Mouse (Mus musculus) midbrain, postnatal 0 days (tissue): ENCODE results near the gene Map3k11. TPM values are rescaled to one million over a fixed set of nuclear protein-coding genes. Genes with fewer than 3 reads are reported as not detected.

Experiments used
- ATAC-seq: fragments of 200-750 bp; cut with Nextera tagmentation; 2 replicates; pipeline ENCODE4 v1.8.0; 2017; ENCODE audit warnings: moderate number of reproducible peaks, mild to moderate bottlenecking, moderate TSS enrichment, moderate library complexity; ENCODE audit not compliant: low FRiP score
- DNase-seq: peaks from one replicate; pipeline ENCODE4 v3.0.0-alpha.2; 2015; ENCODE audit warnings: low spot score
- H3K27ac ChIP-seq: fragments of 300-500 bp; sonication (generic); 2 replicates; pipeline ENCODE4 v1.5.1; 2014; ENCODE audit warnings: low read depth, mild to moderate bottlenecking, low read length, mixed read lengths
- H3K27me3 ChIP-seq: fragments of 300-500 bp; sonication (generic); 2 replicates; pipeline ENCODE4 v1.6.1; 2014; ENCODE audit warnings: low read length, control low read depth, mixed read lengths; ENCODE audit not compliant: insufficient read depth
- H3K36me3 ChIP-seq: fragments of 300-500 bp; sonication (generic); 2 replicates; pipeline ENCODE4 v1.6.1; 2014; ENCODE audit warnings: low read length, control low read depth, mixed read lengths; ENCODE audit not compliant: insufficient read depth
- H3K4me1 ChIP-seq: fragments of 300-500 bp; sonication (generic); 2 replicates; pipeline ENCODE4 v1.6.1; 2014; ENCODE audit warnings: mild to moderate bottlenecking, control low read depth, antibody characterized with exemption, low read length, mixed read lengths; ENCODE audit not compliant: insufficient read depth
- H3K4me2 ChIP-seq: fragments of 300-500 bp; sonication (generic); 2 replicates; pipeline ENCODE4 v1.6.1; 2014; ENCODE audit warnings: low read depth, mild to moderate bottlenecking, low read length, mixed read lengths; ENCODE audit not compliant: poor library complexity, severe bottlenecking
- H3K4me3 ChIP-seq: fragments of 300-500 bp; sonication (generic); 2 replicates; pipeline ENCODE4 v1.5.1; 2014; ENCODE audit warnings: low read depth, mild to moderate bottlenecking, low read length, moderate library complexity
- H3K9ac ChIP-seq: fragments of 300-500 bp; sonication (generic); replicated peaks from 2 replicates; pipeline ENCODE4 v1.6.1; 2014; ENCODE audit warnings: mild to moderate bottlenecking, low read length, moderate library complexity, mixed read lengths; ENCODE audit not compliant: poor library complexity, severe bottlenecking
- H3K9me3 ChIP-seq: fragments of 300-500 bp; sonication (generic); 2 replicates; pipeline ENCODE4 v1.6.1; 2016; ENCODE audit warnings: low read length, control low read depth
- CTCF ChIP-seq: IDR thresholded peaks from 2 replicates; pipeline ENCODE4 v1.5.1; 2016; ENCODE audit warnings: antibody characterized with exemption, mild to moderate bottlenecking
- WGBS: fragments of 180-500 bp; shearing (Covaris S2); extraction: QIAGEN DNeasy Blood & Tissue Kit; methylation state at CpG from one replicate; pipeline ENCODE4 v1.1.7; 2014; 5-methylcytosine and 5-hydroxymethylcytosine counted together
- polyA plus RNA-seq: library from polyadenylated mRNA; unstranded; fragments of >200 nt; fragmentation: Nextera tagmentation; extraction: Ambion mirVana; gene quantifications from 2 replicates; pipeline ENCODE4 v1.2.1, GENCODE M21; 2015
- total RNA-seq: library from RNA; depleted of rRNA; stranded (reverse); fragments of >200 nt; gene quantifications from 2 replicates; pipeline ENCODE4 v1.2.3, GENCODE M21; 2014; rRNA removed

The Map3k11 gene
- 18.3 and 24.0 TPM in 2 replicates for total RNA-seq
- 9.6 and 10.6 TPM in 2 replicates for polyA plus RNA-seq

DNA sequence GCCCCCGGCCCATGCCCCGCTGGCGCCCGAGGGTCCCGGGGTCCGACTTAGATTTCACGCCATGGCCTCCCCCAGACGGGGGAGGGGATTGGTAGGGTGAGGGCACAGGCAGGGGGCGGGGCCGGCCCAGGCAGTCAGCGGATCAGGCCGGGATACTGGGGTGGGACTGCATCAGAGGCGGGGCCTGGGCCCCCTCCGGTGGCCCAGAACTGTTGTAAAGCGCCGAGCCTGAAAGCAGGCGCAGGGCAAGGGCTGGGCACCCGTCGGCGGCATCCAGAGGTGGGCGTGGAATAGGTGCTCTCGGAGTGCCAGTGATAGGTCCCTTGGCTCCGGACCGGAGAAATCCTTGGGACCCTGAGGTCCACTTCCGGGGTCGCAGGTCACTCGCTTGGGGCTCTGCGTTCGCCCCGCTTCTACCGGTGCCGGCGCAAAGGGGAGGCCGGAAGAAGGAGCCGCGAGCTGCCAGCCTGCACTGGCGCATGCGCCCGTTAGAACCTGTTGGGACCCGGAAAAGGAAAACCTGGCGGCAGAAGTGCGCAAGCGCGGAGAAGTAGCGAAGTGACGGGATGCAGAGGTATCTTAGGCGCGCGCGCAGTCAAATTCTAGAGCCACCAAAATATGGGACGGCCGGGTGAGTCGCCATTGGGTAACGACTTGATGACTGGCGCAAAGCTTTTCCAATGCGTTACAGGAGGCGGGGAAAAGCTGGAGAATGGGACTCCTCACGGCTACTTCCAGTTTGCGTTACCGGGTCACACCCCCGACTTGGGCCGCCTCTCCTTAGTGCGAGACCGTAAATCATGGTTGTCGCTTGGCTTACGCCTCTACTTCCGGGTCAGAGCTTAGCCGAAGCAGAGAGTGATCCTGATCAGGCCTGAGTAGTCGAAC is at the start of gene Map3k11, which contains the start of gene Pcnx3:
Gene Map3k11 (plus strand): TSS at position 543 of the 888 bp plus-strand sequence.
Gene Pcnx3 (minus strand): TSS at position 709 of the 888 bp plus-strand sequence.
- Histone ChIP-seq H3K27me3 (no peaks in the 10 kb centered on the region), H3K4me1 (peaks cover 16% of the 10 kb centered on the region), H3K4me3 (peak within 1 kb of the TSS; percentile 92), H3K4me2 (peak within 1 kb of the TSS; percentile 100), H3K9ac (peak within 1 kb of the TSS; percentile 89), H3K36me3 (peaks cover 38% of the 10 kb centered on the region), H3K9me3 (no peaks in the 10 kb centered on the region), H3K27ac (peak within 1 kb of the TSS; percentile 76)
- TF ChIP-seq CTCF, result peak; percentile 57
- DNase-seq (peak; percentile 99), ATAC-seq (peak; percentile 94)
- under 1% methylated on average over 66 of the region's 69 CpGs for WGBS

DNA sequence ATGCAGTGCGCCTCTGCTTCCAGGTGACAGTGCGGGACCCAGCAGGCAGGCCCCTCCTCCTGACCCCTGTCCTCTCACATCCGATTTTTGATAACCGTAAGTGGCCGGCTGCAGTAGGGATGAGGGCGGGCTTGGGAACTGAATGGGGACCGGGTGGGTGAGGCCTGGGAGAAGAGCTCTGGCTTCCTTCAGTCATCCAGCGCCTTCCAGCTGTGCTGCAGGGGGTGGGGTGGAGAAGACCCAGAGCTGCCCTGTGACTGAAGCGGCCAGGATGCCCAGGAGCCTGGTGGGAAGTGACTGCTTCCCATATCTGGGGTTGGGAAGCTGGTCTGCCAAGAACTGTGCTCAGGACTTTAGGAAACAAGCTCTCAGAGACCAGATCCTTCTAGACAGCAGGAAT is 48.2 kb upstream of the Map3k11 start:
- H3K4me2 ChIP-seq, result no peak overlapping the region
- no peak for DNase-seq
- 0 out of 2 replicates have a peak overlapping the region, but pooled peaks have one; percentile 4 for H3K9ac ChIP-seq
- peaks cover 54% of the 10 kb centered on the region for H3K36me3 ChIP-seq
- H3K9me3 ChIP-seq, result no peaks in the 10 kb centered on the region
- WGBS, result 72% methylated on average over 9 of the region's 9 CpGs
- no peak overlapping the region for H3K4me3 ChIP-seq
- TF ChIP-seq CTCF, result no peak
- H3K27ac ChIP-seq, result no peak overlapping the region
- H3K27me3 ChIP-seq, result no peaks in the 10 kb centered on the region
- no peak for ATAC-seq
- H3K4me1 ChIP-seq, result peaks cover 9% of the 10 kb centered on the region

DNA sequence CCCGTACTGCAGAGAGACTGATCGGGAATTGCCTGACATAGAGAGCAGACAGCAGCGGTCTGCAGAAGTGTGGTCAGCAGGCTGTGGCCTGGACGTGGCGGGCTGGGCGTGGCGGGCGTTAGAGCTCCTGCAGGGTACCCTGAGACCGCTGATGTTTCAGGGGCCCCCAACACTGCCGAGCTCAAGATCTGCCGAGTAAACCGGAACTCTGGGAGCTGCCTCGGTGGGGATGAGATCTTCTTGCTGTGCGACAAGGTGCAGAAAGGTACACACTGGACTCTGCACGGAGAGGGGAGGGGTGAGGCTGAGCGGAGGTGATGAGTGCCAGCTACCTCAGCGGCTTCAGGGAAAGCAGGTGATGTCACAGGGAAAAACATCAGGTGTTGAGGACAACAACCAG is 47.5 kb upstream of the Map3k11 start:
- Histone ChIP-seq H3K27me3 (no peaks in the 10 kb centered on the region), H3K4me2 (no peak overlapping the region), H3K36me3 (peaks cover 60% of the 10 kb centered on the region), H3K9me3 (no peaks in the 10 kb centered on the region), H3K27ac (no peak overlapping the region), H3K9ac (no peak overlapping the region), H3K4me3 (no peak overlapping the region), H3K4me1 (peaks cover 9% of the 10 kb centered on the region)
- 94% methylated on average over 17 of the region's 17 CpGs for WGBS
- no peak for TF ChIP-seq CTCF
- DNase-seq (no peak), ATAC-seq (no peak)

DNA sequence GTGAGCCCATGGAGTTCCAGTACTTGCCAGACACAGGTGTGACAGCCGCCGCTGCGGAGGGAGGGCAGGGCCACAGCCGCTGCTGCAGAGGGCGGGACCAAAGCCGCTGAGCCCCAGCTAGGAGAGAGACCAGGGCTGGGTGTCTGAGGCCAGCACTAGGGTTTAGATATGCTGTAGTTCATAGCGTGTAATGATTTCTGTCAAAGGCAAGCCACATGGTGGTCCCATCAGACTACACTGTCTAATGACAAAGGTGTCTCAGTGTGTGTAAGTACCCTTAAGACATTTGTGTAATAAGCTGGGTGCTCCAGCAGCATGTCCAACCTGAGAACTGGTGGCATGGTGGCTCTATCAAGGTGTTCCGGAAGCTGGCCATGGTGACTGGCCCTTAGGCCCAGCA is 46.9 kb upstream of the Map3k11 start:
- Histone ChIP-seq H3K27me3 (no peaks in the 10 kb centered on the region), H3K9ac (no peak overlapping the region), H3K27ac (no peak overlapping the region), H3K4me3 (no peak overlapping the region), H3K9me3 (no peaks in the 10 kb centered on the region), H3K4me2 (no peak overlapping the region), H3K36me3 (peaks cover 66% of the 10 kb centered on the region), H3K4me1 (peaks cover 9% of the 10 kb centered on the region)
- ATAC-seq (no peak), DNase-seq (no peak)
- TF ChIP-seq CTCF, result no peak
- WGBS, result 93% methylated on average over 8 of the region's 8 CpGs

DNA sequence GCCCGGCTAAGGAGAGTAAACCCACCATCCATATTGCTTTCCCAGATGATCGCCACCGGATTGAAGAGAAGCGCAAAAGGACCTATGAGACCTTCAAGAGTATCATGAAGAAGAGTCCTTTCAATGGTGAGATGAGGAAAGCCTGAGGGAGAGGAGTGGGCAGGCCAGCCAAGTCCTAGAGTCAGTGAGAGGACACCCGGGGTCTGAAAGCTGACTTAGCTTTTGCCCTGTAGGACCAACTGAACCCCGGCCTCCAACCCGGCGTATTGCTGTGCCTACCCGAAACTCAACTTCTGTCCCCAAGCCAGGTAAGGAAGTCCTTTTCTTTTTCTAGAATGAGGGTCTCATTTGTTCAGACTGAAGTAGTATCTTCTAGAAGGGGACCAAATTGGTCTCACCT is 43.3 kb upstream of the Map3k11 start:
- Histone ChIP-seq H3K4me1 (peaks cover 6% of the 10 kb centered on the region; the same call in 1 of the 2 replicates), H3K4me2 (no peak overlapping the region), H3K4me3 (no peak overlapping the region), H3K9me3 (no peaks in the 10 kb centered on the region), H3K36me3 (peaks cover 65% of the 10 kb centered on the region), H3K27ac (no peak overlapping the region), H3K27me3 (no peaks in the 10 kb centered on the region), H3K9ac (no peak overlapping the region)
- TF ChIP-seq CTCF, result no peak
- ATAC-seq (no peak), DNase-seq (no peak)
- WGBS, result 95% methylated on average over 9 of the region's 9 CpGs

DNA sequence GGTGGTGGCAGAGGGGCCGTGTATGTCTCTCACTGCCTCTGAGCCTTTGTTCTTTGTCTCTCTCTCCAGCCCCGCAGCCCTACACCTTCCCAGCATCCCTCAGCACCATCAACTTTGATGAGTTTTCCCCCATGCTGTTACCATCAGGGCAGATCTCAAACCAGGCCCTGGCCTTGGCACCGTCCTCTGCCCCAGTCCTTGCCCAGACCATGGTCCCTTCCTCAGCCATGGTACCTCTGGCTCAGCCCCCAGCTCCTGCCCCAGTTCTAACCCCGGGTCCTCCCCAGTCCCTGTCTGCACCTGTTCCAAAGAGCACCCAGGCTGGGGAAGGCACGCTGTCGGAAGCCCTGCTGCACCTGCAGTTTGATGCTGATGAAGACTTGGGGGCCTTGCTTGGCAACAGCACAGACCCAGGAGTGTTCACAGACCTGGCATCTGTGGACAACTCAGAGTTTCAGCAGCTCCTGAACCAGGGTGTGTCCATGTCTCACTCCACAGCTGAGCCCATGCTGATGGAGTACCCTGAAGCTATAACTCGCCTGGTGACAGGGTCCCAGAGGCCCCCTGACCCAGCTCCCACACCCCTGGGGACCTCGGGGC is 41.7 kb upstream of the Map3k11 start:
- Histone ChIP-seq H3K9me3 (no peaks in the 10 kb centered on the region), H3K36me3 (peaks cover 56% of the 10 kb centered on the region), H3K4me3 (no peak overlapping the region), H3K4me2 (no peak overlapping the region), H3K4me1 (peaks cover 6% of the 10 kb centered on the region; the same call in 1 of the 2 replicates), H3K9ac (no peak overlapping the region), H3K27me3 (no peaks in the 10 kb centered on the region), H3K27ac (no peak overlapping the region)
- 91% methylated on average over 8 of the region's 8 CpGs for WGBS
- no peak for TF ChIP-seq CTCF
- DNase-seq, result no peak
- no peak for ATAC-seq
